Mouse (Mus musculus) WW6 (cell line): ENCODE data around the gene Sh2d6.
"Not testable (repeated sequence)": the region's sequence is repeated elsewhere in the genome, so short reads cannot be mapped to it uniquely, and the experiment has no call there.

Experiments
- DNase-seq: peaks from one replicate; pipeline ENCODE4 v3.0.0-alpha.2; 2013; ENCODE audit warnings: low read depth, low spot score

Gene Sh2d6

GRCm38 (mm10) chr6:72535165-72535564, 13.7 kb upstream of the Sh2d6 start:
- no peak for DNase-seq

- no peak for DNase-seq
Observed at GRCm38 (mm10) chr6:72534035-72534809, 12.7 kb upstream of the Sh2d6 start.

GRCm38 (mm10) chr6:72533555-72533954, 12.0 kb upstream of the Sh2d6 start:
- not testable (repeated sequence) for DNase-seq

GRCm38 (mm10) chr6:72532580-72532979, 11.1 kb upstream of the Sh2d6 start:
- no peak for DNase-seq

GRCm38 (mm10) chr6:72528410-72529151, 7.1 kb upstream of the Sh2d6 start:
- no peak for DNase-seq

- no peak for DNase-seq
Observed at GRCm38 (mm10) chr6:72527070-72527469, 5.6 kb upstream of the Sh2d6 start.

GRCm38 (mm10) chr6:72524160-72524559, 2.7 kb upstream of the Sh2d6 start:
- DNase-seq = no peak

GRCm38 (mm10) chr6:72523222-72523621, 1.7 kb upstream of the Sh2d6 start:
- no peak for DNase-seq

GRCm38 (mm10) chr6:72522288-72522687, 781 bp upstream of the Sh2d6 start:
- DNase-seq = no peak

- no peak for DNase-seq
Observed at GRCm38 (mm10) chr6:72520904-72521303, 603 bp downstream of the Sh2d6 start.

GRCm38 (mm10) chr6:72519892-72520663, 1.4 kb downstream of the Sh2d6 start:
- DNase-seq = no peak

- no peak for DNase-seq
Observed at GRCm38 (mm10) chr6:72519303-72519702, 2.2 kb downstream of the Sh2d6 start.

- no peak for DNase-seq
Observed at GRCm38 (mm10) chr6:72518842-72519241, 2.7 kb downstream of the Sh2d6 start.

GRCm38 (mm10) chr6:72515644-72516043, 5.9 kb downstream of the Sh2d6 start:
- DNase-seq = no peak

- DNase-seq = no peak
Observed at GRCm38 (mm10) chr6:72513071-72513440, 8.5 kb downstream of the Sh2d6 start.

GRCm38 (mm10) chr6:72512386-72513070, 9.0 kb downstream of the Sh2d6 start:
- DNase-seq = peak; percentile 48

GRCm38 (mm10) chr6:72510686-72511421, 10.7 kb downstream of the Sh2d6 start:
- no peak for DNase-seq

GRCm38 (mm10) chr6:72509872-72510435, 11.6 kb downstream of the Sh2d6 start:
- no peak for DNase-seq

GRCm38 (mm10) chr6:72508596-72508995, 12.9 kb downstream of the Sh2d6 start:
- no peak for DNase-seq

- DNase-seq = no peak
Observed at GRCm38 (mm10) chr6:72506104-72506503, 15.4 kb downstream of the Sh2d6 start.

GRCm38 (mm10) chr6:72503939-72504338, 17.6 kb downstream of the Sh2d6 start:
- no peak for DNase-seq
